ENCODE assay signal across 8 mouse cellular contexts in the genomic region with DNA sequence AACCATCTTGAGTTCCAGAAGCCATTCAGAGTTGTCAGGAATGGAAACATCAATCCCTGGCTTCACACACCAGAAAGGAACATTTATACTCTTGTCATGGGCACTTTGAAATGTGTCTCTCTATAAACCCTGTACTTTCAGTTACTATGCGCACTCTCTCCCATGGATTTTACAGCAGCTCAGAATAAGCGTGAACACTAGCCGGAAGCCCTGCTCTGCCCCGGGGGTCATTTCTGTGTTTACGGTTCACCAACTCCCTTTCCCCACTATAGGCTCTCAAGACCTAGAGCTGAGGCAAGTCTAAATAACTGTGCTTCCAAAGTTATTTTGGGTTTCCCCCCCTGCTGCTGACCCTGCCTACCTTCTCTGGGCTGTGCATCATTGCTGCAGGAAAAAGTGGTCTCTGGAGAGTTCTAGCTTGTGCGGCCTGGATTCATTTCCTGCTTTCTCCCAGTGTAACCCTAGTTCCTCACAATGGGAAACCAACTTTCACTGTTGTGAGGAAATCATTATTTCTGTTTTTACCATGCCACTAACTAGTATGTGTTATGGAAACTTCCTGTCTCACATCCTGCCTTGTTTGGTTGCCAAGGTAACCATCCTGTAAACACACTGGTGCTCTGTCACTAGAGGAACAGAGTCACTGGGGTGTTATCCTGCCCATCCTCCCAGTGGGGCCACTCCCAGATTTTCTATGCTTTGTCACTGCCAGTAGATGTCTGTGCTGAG. TPM values are rescaled to one million over a fixed set of nuclear protein-coding genes. Genes with fewer than 3 reads are reported as not detected.
DNase-seq lines count a peak whose midpoint lies in the region; ATAC-seq and TF ChIP-seq lines count a peak whose summit lies in the region.

No protein-coding gene starts in this region.

- no peak overlapping the region for H3K9ac ChIP-seq in heart, adult 2 months (ENCODE audit: low read depth, low read length)
- H3K9ac ChIP-seq in kidney, embryonic 14.5 days (ENCODE audit: low read depth, low read length) = no peak overlapping the region

- TF ChIP-seq CTCF in lung, adult 2 months (IDR thresholded peaks at IDR 0.05; ENCODE audit: insufficient read depth, low read length) = no peak
- no peak for TF ChIP-seq CTCF in brain, embryonic 14.5 days (IDR thresholded peaks at IDR 0.05; ENCODE audit: borderline replicate concordance, extremely low read depth, insufficient read depth, insufficient read length)
- 0 out of 2 replicates have a peak, but pooled peaks have one; percentile 17 for TF ChIP-seq CTCF in heart, adult 2 months (IDR thresholded peaks at IDR 0.05)
- TF ChIP-seq CTCF in thymus, adult 2 months (IDR thresholded peaks at IDR 0.05; ENCODE audit: borderline replicate concordance, control insufficient read depth, extremely low read depth, insufficient read depth, low read length, poor library complexity) = no peak

- H3K4me3 ChIP-seq in lung, adult 2 months (replicated peaks; ENCODE audit: extremely low read depth, low read depth, low read length) = no peak overlapping the region
- no peak overlapping the region for H3K4me3 ChIP-seq in heart, adult 2 months
- H3K4me3 ChIP-seq in kidney, embryonic 14.5 days (ENCODE audit: low read length) = no peak overlapping the region
- no peak overlapping the region for H3K4me3 ChIP-seq in thymus, adult 2 months (ENCODE audit: control insufficient read depth, insufficient read depth, low read length)

- H3K4me2 ChIP-seq in kidney, embryonic 14.5 days (replicated peaks; ENCODE audit: low read depth, low read length) = no peak overlapping the region

- DNase-seq in lung, adult 18-20 months = peak; percentile 66 to 79
- no peak for DNase-seq in lung, adult 2 months
- DNase-seq in brain, embryonic 14.5 days (ENCODE audit: low read depth) = peak; percentile 36
- peak; percentile 47 to 80 for DNase-seq in heart, adult 2 months
- DNase-seq in lung, postnatal 14 days = peak; percentile 67
- DNase-seq in thymus, adult 2 months = peak; percentile 24
- DNase-seq in cerebellum, postnatal 36 days = no peak

- WGBS in lung, adult 2 months = 41% methylated on average over 6 of the region's 6 CpGs
- 49% methylated on average over 6 of the region's 6 CpGs for WGBS in heart, adult 2 months
- WGBS in kidney, embryonic 14.5 days = 40% methylated on average over 6 of the region's 6 CpGs
- 80% methylated on average over 6 of the region's 6 CpGs for WGBS in thymus, adult 2 months

- H3K27ac ChIP-seq in heart, adult 2 months = peak overlapping the region; percentile 80
- H3K27ac ChIP-seq in kidney, embryonic 14.5 days (ENCODE audit: low read depth, low read length) = peak overlapping the region; percentile 53; the same call in 1 of the 2 replicates
- H3K27ac ChIP-seq in thymus, adult 2 months (ENCODE audit: control insufficient read depth, insufficient read depth, low read length) = peak overlapping the region; percentile 40; the same call in 1 of the 2 replicates

- H3K27me3 ChIP-seq in heart, adult 2 months (ENCODE audit: control insufficient read depth, insufficient read depth, low read length) = no peaks in the 10 kb centered on the region
- H3K27me3 ChIP-seq in kidney, embryonic 14.5 days (ENCODE audit: control insufficient read depth, insufficient read depth, low read length) = no peaks in the 10 kb centered on the region
- H3K27me3 ChIP-seq in thymus, adult 2 months (ENCODE audit: control insufficient read depth, insufficient read depth, low read length) = no peaks in the 10 kb centered on the region

- no peaks in the 10 kb centered on the region for H3K9me3 ChIP-seq in kidney, embryonic 14.5 days (ENCODE audit: control insufficient read depth, low read length)

- peaks cover 38% of the 10 kb centered on the region for H3K36me3 ChIP-seq in heart, adult 2 months (ENCODE audit: control insufficient read depth, insufficient read depth, low read length)
- peaks cover 69% of the 10 kb centered on the region for H3K36me3 ChIP-seq in kidney, embryonic 14.5 days (ENCODE audit: control insufficient read depth, insufficient read depth, low read length)
- H3K36me3 ChIP-seq in thymus, adult 2 months (ENCODE audit: control insufficient read depth, insufficient read depth, low read length) = peaks cover 11% of the 10 kb centered on the region

- ATAC-seq in kidney, embryonic 14.5 days (ENCODE audit: low FRiP score, low TSS enrichment) = peak; percentile 72

- TF ChIP-seq POLR2A in lung, adult 2 months (IDR thresholded peaks at IDR 0.05; ENCODE audit: borderline replicate concordance, extremely low read depth, low read depth, low read length) = no peak
- TF ChIP-seq POLR2A in brain, embryonic 14.5 days (IDR thresholded peaks at IDR 0.05; ENCODE audit: borderline replicate concordance, extremely low read depth, insufficient read depth, insufficient read length, poor library complexity, severe bottlenecking) = no peak
- no peak; the same call in 1 of the 2 replicates for TF ChIP-seq POLR2A in heart, adult 2 months (IDR thresholded peaks at IDR 0.05; ENCODE audit: insufficient read depth, low read depth, low read length)
- TF ChIP-seq POLR2A in thymus, adult 2 months (IDR thresholded peaks at IDR 0.05; ENCODE audit: control insufficient read depth, extremely low read depth, insufficient read depth, low read length, poor library complexity) = no peak

- TF ChIP-seq EP300 in heart, adult 2 months (IDR thresholded peaks at IDR 0.05; ENCODE audit: insufficient read depth, low read depth, low read length) = no peak

- intact Hi-C loops in heart, adult 2 months (cut with DNase I) = loop anchor here (2.0 kb wide), 1 partner anchor 15 kb away; no protein-coding TSS in a partner anchor

- H3K79me2 ChIP-seq in heart, adult 2 months (replicated peaks; ENCODE audit: control insufficient read depth, insufficient read depth, low read length) = no peaks in the 10 kb centered on the region

- H3K4me1 ChIP-seq in lung, adult 2 months (ENCODE audit: control insufficient read depth, insufficient read depth, low read length) = peaks cover 3% of the 10 kb centered on the region; the same call in 1 of the 2 replicates
- peaks cover 4% of the 10 kb centered on the region for H3K4me1 ChIP-seq in heart, adult 2 months (ENCODE audit: control insufficient read depth, insufficient read depth, low read length)
- H3K4me1 ChIP-seq in kidney, embryonic 14.5 days (ENCODE audit: control insufficient read depth, insufficient read depth, low read length) = peaks cover 5% of the 10 kb centered on the region; the same call in 1 of the 2 replicates
- H3K4me1 ChIP-seq in thymus, adult 2 months (replicated peaks; ENCODE audit: control insufficient read depth, insufficient read depth, low read length) = peaks cover 7% of the 10 kb centered on the region

RNA-seq across cellular contexts. Expression of a gene that starts 20.4 kb away (rescaled TPM):
- polyA plus RNA-seq in lung, adult 2 months (2012; rRNA removed) = 16.2 and 30.1 TPM in 2 replicates
- polyA plus RNA-seq in brain, embryonic 14.5 days (2012; rRNA removed) = 82.0 and 92.5 TPM in 2 replicates
- total RNA-seq in heart, adult 2 months (2021) = 10 to 100 TPM; 51.6 to 69.4 TPM
- polyA plus RNA-seq in heart, adult 2 months (2012; rRNA removed) = 26.6 and 69.2 TPM in 2 replicates
- polyA plus RNA-seq in kidney, embryonic 14.5 days (2014; fragmentation: Nextera tagmentation; extraction: Ambion mirVana) = 70.0 and 89.8 TPM in 2 replicates
- 28.5 and 34.1 TPM in 2 replicates for polyA plus RNA-seq in thymus, adult 2 months (2012; rRNA removed)

RNA-seq across cellular contexts. Expression of a gene that starts 20.4 kb away (rescaled TPM):
- 34.8 and 54.0 TPM in 2 replicates for polyA plus RNA-seq in lung, adult 2 months (2012; rRNA removed)
- 18.6 and 25.3 TPM in 2 replicates for polyA plus RNA-seq in brain, embryonic 14.5 days (2012; rRNA removed)
- 100 to 1,000 TPM; 212 to 253 TPM for total RNA-seq in heart, adult 2 months (2021)
- polyA plus RNA-seq in heart, adult 2 months (2012; rRNA removed) = 104 and 160 TPM in 2 replicates
- 155 and 156 TPM in 2 replicates for polyA plus RNA-seq in kidney, embryonic 14.5 days (2014; fragmentation: Nextera tagmentation; extraction: Ambion mirVana)
- polyA plus RNA-seq in thymus, adult 2 months (2012; rRNA removed) = 12.7 and 18.5 TPM in 2 replicates

Comparison
In these comparisons a context has a peak if more than half of its experiments do, and no peak if none do; other contexts are left out.
1. DNase-seq: peak in lung, adult 18-20 months (2 of 2), brain, embryonic 14.5 days (single experiment), heart, adult 2 months (2 of 2), lung, postnatal 14 days (single experiment) and thymus, adult 2 months (single experiment); none in lung, adult 2 months (single experiment) and cerebellum, postnatal 36 days (0 of 2).
2. Peak in every context shown above with its lines, with median percentiles within 50 percentile points of each other: H3K27ac ChIP-seq.